Mouse (Mus musculus): ENCODE measurements around the gene Paf1. TPM values are rescaled to one million over a fixed set of nuclear protein-coding genes. Genes with fewer than 3 reads are reported as not detected.

Paf1 gene
- polyA plus RNA-seq, 1 experiment from 2014 or later, result 81.9 TPM

- Histone ChIP-seq H3K36me3 (ENCODE audit: control insufficient read depth, insufficient read depth, low read length) (no peaks in the 10 kb centered on the region), H3K4me2 (ENCODE audit: low read depth, low read length) (no peak overlapping the region), H3K4me3 (ENCODE audit: low read depth, low read length) (no peak overlapping the region), H3K27ac (ENCODE audit: low read depth, low read length) (peak overlapping the region; percentile 82; the same call in 1 of the 2 replicates), H3K9ac (replicated peaks; ENCODE audit: low read depth, low read length) (no peak overlapping the region), H3K9me3 (ENCODE audit: control insufficient read depth, low read length) (no peaks in the 10 kb centered on the region), H3K4me1 (ENCODE audit: control insufficient read depth, insufficient read depth, low read length) (peaks cover 17% of the 10 kb centered on the region), H3K27me3 (ENCODE audit: control insufficient read depth, insufficient read depth, low read length) (no peaks in the 10 kb centered on the region)
- WGBS, result 85% methylated on average over 10 of the region's 10 CpGs
- no peak for ATAC-seq (ENCODE audit: low read depth)
These were observed 18.1 kb upstream of the Paf1 start for GRCm38 (mm10) chr7:28374647-28375046.

GRCm38 (mm10) chr7:28375176-28375921, 17.4 kb upstream of the Paf1 start:
- H3K9me3 ChIP-seq (ENCODE audit: control insufficient read depth, low read length), result no peaks in the 10 kb centered on the region
- peak; percentile 21; the same call in 1 of the 2 replicates for ATAC-seq (ENCODE audit: low read depth)
- peaks cover 14% of the 10 kb centered on the region for H3K4me1 ChIP-seq (ENCODE audit: control insufficient read depth, insufficient read depth, low read length)
- H3K9ac ChIP-seq (replicated peaks; ENCODE audit: low read depth, low read length), result peak overlapping the region; percentile 55
- H3K36me3 ChIP-seq (ENCODE audit: control insufficient read depth, insufficient read depth, low read length), result no peaks in the 10 kb centered on the region
- H3K4me2 ChIP-seq (ENCODE audit: low read depth, low read length), result peak overlapping the region; percentile 73
- 1% methylated on average over 33 of the region's 36 CpGs for WGBS
- no peaks in the 10 kb centered on the region for H3K27me3 ChIP-seq (ENCODE audit: control insufficient read depth, insufficient read depth, low read length)
- peak overlapping the region; percentile 82 for H3K27ac ChIP-seq (ENCODE audit: low read depth, low read length)
- H3K4me3 ChIP-seq (ENCODE audit: low read depth, low read length), result peak overlapping the region; percentile 33

- Histone ChIP-seq H3K4me1 (ENCODE audit: control insufficient read depth, insufficient read depth, low read length) (peaks cover 13% of the 10 kb centered on the region), H3K9me3 (ENCODE audit: control insufficient read depth, low read length) (no peaks in the 10 kb centered on the region), H3K9ac (replicated peaks; ENCODE audit: low read depth, low read length) (peak overlapping the region; percentile 55), H3K4me3 (ENCODE audit: low read depth, low read length) (peak overlapping the region; percentile 33), H3K27ac (ENCODE audit: low read depth, low read length) (peak overlapping the region; percentile 82), H3K4me2 (ENCODE audit: low read depth, low read length) (peak overlapping the region; percentile 73), H3K36me3 (ENCODE audit: control insufficient read depth, insufficient read depth, low read length) (no peaks in the 10 kb centered on the region), H3K27me3 (ENCODE audit: control insufficient read depth, insufficient read depth, low read length) (no peaks in the 10 kb centered on the region)
- ATAC-seq (ENCODE audit: low read depth), result no peak
- WGBS, result 5% methylated on average over 30 of the region's 30 CpGs
These were observed 16.6 kb upstream of the Paf1 start for GRCm38 (mm10) chr7:28376011-28376771.

GRCm38 (mm10) chr7:28377190-28378065, 15.3 kb upstream of the Paf1 start:
- H3K4me1 ChIP-seq (ENCODE audit: control insufficient read depth, insufficient read depth, low read length), result peaks cover 17% of the 10 kb centered on the region

GRCm38 (mm10) chr7:28378066-28378690, 14.6 kb upstream of the Paf1 start:
- H3K27me3 ChIP-seq (ENCODE audit: control insufficient read depth, insufficient read depth, low read length), result no peaks in the 10 kb centered on the region
- H3K36me3 ChIP-seq (ENCODE audit: control insufficient read depth, insufficient read depth, low read length), result no peaks in the 10 kb centered on the region
- H3K9me3 ChIP-seq (ENCODE audit: control insufficient read depth, low read length), result no peaks in the 10 kb centered on the region
- WGBS, result 46% methylated on average over 32 of the region's 32 CpGs
- H3K4me3 ChIP-seq (ENCODE audit: low read depth, low read length), result peak overlapping the region; percentile 50
- H3K9ac ChIP-seq (replicated peaks; ENCODE audit: low read depth, low read length), result peak overlapping the region; percentile 63
- H3K27ac ChIP-seq (ENCODE audit: low read depth, low read length), result no peak overlapping the region
- peak overlapping the region; percentile 73 for H3K4me2 ChIP-seq (ENCODE audit: low read depth, low read length)
- H3K4me1 ChIP-seq (ENCODE audit: control insufficient read depth, insufficient read depth, low read length), result peaks cover 17% of the 10 kb centered on the region
- no peak for ATAC-seq (ENCODE audit: low read depth)

More at GRCm38 (mm10) chr7:28377190-28378065, 15.3 kb upstream of the Paf1 start:
- no peak for ATAC-seq (ENCODE audit: low read depth)
- H3K9ac ChIP-seq (replicated peaks; ENCODE audit: low read depth, low read length), result 0 out of 2 replicates have a peak overlapping the region, but pooled peaks have one; percentile 37
- H3K4me3 ChIP-seq (ENCODE audit: low read depth, low read length), result peak overlapping the region; percentile 50
- H3K27ac ChIP-seq (ENCODE audit: low read depth, low read length), result no peak overlapping the region
- no peaks in the 10 kb centered on the region for H3K36me3 ChIP-seq (ENCODE audit: control insufficient read depth, insufficient read depth, low read length)
- H3K4me2 ChIP-seq (ENCODE audit: low read depth, low read length), result peak overlapping the region; percentile 73
- 73% methylated on average over 17 of the region's 18 CpGs for WGBS
- H3K9me3 ChIP-seq (ENCODE audit: control insufficient read depth, low read length), result no peaks in the 10 kb centered on the region
- no peaks in the 10 kb centered on the region for H3K27me3 ChIP-seq (ENCODE audit: control insufficient read depth, insufficient read depth, low read length)

- Histone ChIP-seq H3K4me1 (ENCODE audit: control insufficient read depth, insufficient read depth, low read length) (peaks cover 17% of the 10 kb centered on the region), H3K9ac (replicated peaks; ENCODE audit: low read depth, low read length) (peak overlapping the region; percentile 63), H3K36me3 (ENCODE audit: control insufficient read depth, insufficient read depth, low read length) (no peaks in the 10 kb centered on the region), H3K4me2 (ENCODE audit: low read depth, low read length) (peak overlapping the region; percentile 73), H3K4me3 (ENCODE audit: low read depth, low read length) (peak overlapping the region; percentile 50), H3K9me3 (ENCODE audit: control insufficient read depth, low read length) (no peaks in the 10 kb centered on the region), H3K27me3 (ENCODE audit: control insufficient read depth, insufficient read depth, low read length) (no peaks in the 10 kb centered on the region), H3K27ac (ENCODE audit: low read depth, low read length) (peak overlapping the region; percentile 66)
- WGBS, result 2% methylated on average over 53 of the region's 53 CpGs
- ATAC-seq (ENCODE audit: low read depth), result peak; percentile 49; the same call in 1 of the 2 replicates
These were observed 13.7 kb upstream of the Paf1 start for GRCm38 (mm10) chr7:28378769-28379651.

- Histone ChIP-seq H3K4me1 (ENCODE audit: control insufficient read depth, insufficient read depth, low read length) (peaks cover 17% of the 10 kb centered on the region), H3K4me3 (ENCODE audit: low read depth, low read length) (peak within 1 kb of the TSS; percentile 50), H3K9me3 (ENCODE audit: control insufficient read depth, low read length) (no peaks in the 10 kb centered on the region), H3K36me3 (ENCODE audit: control insufficient read depth, insufficient read depth, low read length) (no peaks in the 10 kb centered on the region), H3K4me2 (ENCODE audit: low read depth, low read length) (peak within 1 kb of the TSS; percentile 73), H3K27ac (ENCODE audit: low read depth, low read length) (peak within 1 kb of the TSS; percentile 66), H3K27me3 (ENCODE audit: control insufficient read depth, insufficient read depth, low read length) (no peaks in the 10 kb centered on the region), H3K9ac (replicated peaks; ENCODE audit: low read depth, low read length) (peak within 1 kb of the TSS; percentile 63)
- 57% methylated on average over 17 of the region's 17 CpGs for WGBS
- no peak for ATAC-seq (ENCODE audit: low read depth)
These were observed 12.3 kb upstream of the Paf1 start, which contains the start of gene Zfp36 for GRCm38 (mm10) chr7:28380237-28381016. TSS of gene Zfp36 (minus strand) at chr7:28380253.
